Mouse (Mus musculus) kidney, adult 2 months (tissue): Measurements from ENCODE around the gene Capn13. TPM values are rescaled to one million over a fixed set of nuclear protein-coding genes. Genes with fewer than 3 reads are reported as not detected.

Experiments
- DNase-seq: peaks from one replicate; pipeline ENCODE4 v3.0.0; 2021
- H3K27ac ChIP-seq: fragments of 200-500 bp; 2 replicates; pipeline ENCODE4 v1.5.1; 2012; ENCODE audit warnings: low read depth, low read length, control low read depth, inconsistent platforms; ENCODE audit not compliant: insufficient read depth
- H3K27me3 ChIP-seq: fragments of 200-500 bp; replicated peaks from 2 replicates; pipeline ENCODE4 v1.6.1; 2012; ENCODE audit warnings: mild to moderate bottlenecking, moderate library complexity, low read length, inconsistent platforms; ENCODE audit not compliant: control insufficient read depth, insufficient read depth
- H3K36me3 ChIP-seq: fragments of 200-500 bp; 2 replicates; pipeline ENCODE4 v1.6.1; 2012; ENCODE audit warnings: mild to moderate bottlenecking, moderate library complexity, low read length, inconsistent platforms; ENCODE audit not compliant: control insufficient read depth, insufficient read depth
- H3K4me1 ChIP-seq: fragments of 200-500 bp; 2 replicates; pipeline ENCODE4 v1.6.1; 2011; ENCODE audit warnings: low read length; ENCODE audit not compliant: control insufficient read depth, insufficient read depth
- H3K4me3 ChIP-seq: fragments of 200-500 bp; 2 replicates; pipeline ENCODE4 v1.5.1; 2011; ENCODE audit warnings: mild to moderate bottlenecking, low read depth, low read length, control low read depth; ENCODE audit not compliant: insufficient read depth
- CTCF ChIP-seq: fragments of 200-500 bp; conservative IDR thresholded peaks from 2 replicates; pipeline ENCODE4 v1.5.1; 2011; ENCODE audit warnings: low read depth, mild to moderate bottlenecking, control low read depth, low read length, moderate library complexity, mixed read lengths; ENCODE audit not compliant: insufficient read depth, insufficient read length
- POLR2A ChIP-seq: fragments of 200-500 bp; IDR thresholded peaks from one replicate; pipeline ENCODE4 v1.6.1; 2011; ENCODE audit warnings: low read depth, low read length, control low read depth
- WGBS: fragments of 180-500 bp; shearing (Covaris S2); methylation state at CpG from one replicate; pipeline ENCODE4 v1.1.7; 2018; 5-methylcytosine and 5-hydroxymethylcytosine counted together
- polyA plus RNA-seq: library from polyadenylated mRNA; depleted of rRNA; stranded (reverse); fragments of >200 nt; gene quantifications from 2 replicates; pipeline ENCODE4 v1.2.3, GENCODE M21; 2012

The Capn13 gene
- polyA plus RNA-seq, 1 experiment, result 0.61 TPM

GRCm38 (mm10) chr17:73258620-73259019, 142.0 kb downstream of the Capn13 start:
- H3K4me1 ChIP-seq, result no peaks in the 10 kb centered on the region
- TF ChIP-seq POLR2A (no peak), CTCF (no peak)
- no peak for DNase-seq
- no peak overlapping the region for H3K27ac ChIP-seq
- no peaks in the 10 kb centered on the region for H3K36me3 ChIP-seq
- 11% methylated on average over 12 of the region's 12 CpGs for WGBS
- H3K27me3 ChIP-seq, result no peaks in the 10 kb centered on the region
- H3K4me3 ChIP-seq, result no peak overlapping the region
